Mouse (Mus musculus): ENCODE results near the gene Colgalt2. TPM values are rescaled to one million over a fixed set of nuclear protein-coding genes. Genes with fewer than 3 reads are reported as not detected.

Gene Colgalt2
- polyA plus RNA-seq, 1 experiment: 0.63 TPM

GRCm38 (mm10) chr1:152536416-152537018 lies 136.9 kb downstream of the Colgalt2 start:
- Histone ChIP-seq H3K4me3 (ENCODE audit: low read depth, low read length) (no peak overlapping the region), H3K4me1 (ENCODE audit: control insufficient read depth, insufficient read depth, insufficient read length, low read length) (0 out of 2 replicates have a peak, but pooled peaks cover 2% of the 10 kb centered on the region), H3K27me3 (ENCODE audit: control insufficient read depth, insufficient read depth, low read length) (no peaks in the 10 kb centered on the region), H3K36me3 (ENCODE audit: control insufficient read depth, insufficient read depth, low read length) (no peaks in the 10 kb centered on the region), H3K27ac (ENCODE audit: insufficient read depth, low read depth, low read length) (no peak overlapping the region)
- WGBS: 59% methylated on average over 16 of the region's 16 CpGs
- no peak for TF ChIP-seq CTCF (IDR thresholded peaks at IDR 0.05; ENCODE audit: extremely low read depth, insufficient read length, insufficient replicate concordance, low read depth, low read length)
- no peak for TF ChIP-seq POLR2A (IDR thresholded peaks at IDR 0.05; ENCODE audit: low read depth, low read length)

GRCm38 (mm10) chr1:152537186-152537585 lies 137.6 kb downstream of the Colgalt2 start:
- 92% methylated on average over 13 of the region's 13 CpGs for WGBS
- Histone ChIP-seq H3K4me1 (ENCODE audit: control insufficient read depth, insufficient read depth, insufficient read length, low read length) (0 out of 2 replicates have a peak, but pooled peaks cover 2% of the 10 kb centered on the region), H3K4me3 (ENCODE audit: low read depth, low read length) (no peak overlapping the region), H3K27me3 (ENCODE audit: control insufficient read depth, insufficient read depth, low read length) (no peaks in the 10 kb centered on the region), H3K27ac (ENCODE audit: insufficient read depth, low read depth, low read length) (no peak overlapping the region), H3K36me3 (ENCODE audit: control insufficient read depth, insufficient read depth, low read length) (no peaks in the 10 kb centered on the region)
- no peak for TF ChIP-seq CTCF (IDR thresholded peaks at IDR 0.05; ENCODE audit: extremely low read depth, insufficient read length, insufficient replicate concordance, low read depth, low read length)
- TF ChIP-seq POLR2A (IDR thresholded peaks at IDR 0.05; ENCODE audit: low read depth, low read length): no peak

GRCm38 (mm10) chr1:152538817-152539216 lies 139.2 kb downstream of the Colgalt2 start:
- H3K4me1 ChIP-seq (ENCODE audit: control insufficient read depth, insufficient read depth, insufficient read length, low read length): 0 out of 2 replicates have a peak, but pooled peaks cover 2% of the 10 kb centered on the region
- peaks cover 2% of the 10 kb centered on the region; the same call in 1 of the 2 replicates for H3K36me3 ChIP-seq (ENCODE audit: control insufficient read depth, insufficient read depth, low read length)
- H3K4me3 ChIP-seq (ENCODE audit: low read depth, low read length): no peak overlapping the region
- H3K27me3 ChIP-seq (ENCODE audit: control insufficient read depth, insufficient read depth, low read length): no peaks in the 10 kb centered on the region
- H3K27ac ChIP-seq (ENCODE audit: insufficient read depth, low read depth, low read length): no peak overlapping the region
- TF ChIP-seq POLR2A (IDR thresholded peaks at IDR 0.05; ENCODE audit: low read depth, low read length) (no peak), CTCF (IDR thresholded peaks at IDR 0.05; ENCODE audit: extremely low read depth, insufficient read length, insufficient replicate concordance, low read depth, low read length) (no peak)
- 69% methylated on average over 4 of the region's 4 CpGs for WGBS

GRCm38 (mm10) chr1:152540304-152540887 lies 140.8 kb downstream of the Colgalt2 start:
- H3K4me3 ChIP-seq (ENCODE audit: low read depth, low read length): no peak overlapping the region
- H3K27me3 ChIP-seq (ENCODE audit: control insufficient read depth, insufficient read depth, low read length): no peaks in the 10 kb centered on the region
- peaks cover 2% of the 10 kb centered on the region; the same call in 1 of the 2 replicates for H3K36me3 ChIP-seq (ENCODE audit: control insufficient read depth, insufficient read depth, low read length)
- WGBS: 25% methylated on average over 3 of the region's 3 CpGs
- TF ChIP-seq POLR2A (IDR thresholded peaks at IDR 0.05; ENCODE audit: low read depth, low read length): no peak
- no peak for TF ChIP-seq CTCF (IDR thresholded peaks at IDR 0.05; ENCODE audit: extremely low read depth, insufficient read length, insufficient replicate concordance, low read depth, low read length)
- H3K27ac ChIP-seq (ENCODE audit: insufficient read depth, low read depth, low read length): no peak overlapping the region
- 0 out of 2 replicates have a peak, but pooled peaks cover 2% of the 10 kb centered on the region for H3K4me1 ChIP-seq (ENCODE audit: control insufficient read depth, insufficient read depth, insufficient read length, low read length)

- H3K27ac ChIP-seq (ENCODE audit: insufficient read depth, low read depth, low read length): no peak overlapping the region; the same call in 1 of the 2 replicates
- H3K36me3 ChIP-seq (ENCODE audit: control insufficient read depth, insufficient read depth, low read length): peaks cover 2% of the 10 kb centered on the region; the same call in 1 of the 2 replicates
- no peak overlapping the region for H3K4me3 ChIP-seq (ENCODE audit: low read depth, low read length)
- 0 out of 2 replicates have a peak, but pooled peaks cover 2% of the 10 kb centered on the region for H3K4me1 ChIP-seq (ENCODE audit: control insufficient read depth, insufficient read depth, insufficient read length, low read length)
- no peaks in the 10 kb centered on the region for H3K27me3 ChIP-seq (ENCODE audit: control insufficient read depth, insufficient read depth, low read length)
- TF ChIP-seq POLR2A (IDR thresholded peaks at IDR 0.05; ENCODE audit: low read depth, low read length): no peak
- no peak for TF ChIP-seq CTCF (IDR thresholded peaks at IDR 0.05; ENCODE audit: extremely low read depth, insufficient read length, insufficient replicate concordance, low read depth, low read length)
- 78% methylated on average over 6 of the region's 6 CpGs for WGBS
Observed at GRCm38 (mm10) chr1:152542747-152543378, 143.2 kb downstream of the Colgalt2 start.

GRCm38 (mm10) chr1:152543449-152544159 lies 144.0 kb downstream of the Colgalt2 start:
- Histone ChIP-seq H3K27ac (ENCODE audit: insufficient read depth, low read depth, low read length) (no peak overlapping the region; the same call in 1 of the 2 replicates), H3K36me3 (ENCODE audit: control insufficient read depth, insufficient read depth, low read length) (peaks cover 2% of the 10 kb centered on the region; the same call in 1 of the 2 replicates), H3K27me3 (ENCODE audit: control insufficient read depth, insufficient read depth, low read length) (no peaks in the 10 kb centered on the region), H3K4me3 (ENCODE audit: low read depth, low read length) (no peak overlapping the region), H3K4me1 (ENCODE audit: control insufficient read depth, insufficient read depth, insufficient read length, low read length) (0 out of 2 replicates have a peak, but pooled peaks cover 2% of the 10 kb centered on the region)
- WGBS: 45% methylated on average over 2 of the region's 2 CpGs
- no peak for TF ChIP-seq CTCF (IDR thresholded peaks at IDR 0.05; ENCODE audit: extremely low read depth, insufficient read length, insufficient replicate concordance, low read depth, low read length)
- no peak for TF ChIP-seq POLR2A (IDR thresholded peaks at IDR 0.05; ENCODE audit: low read depth, low read length)

Measured in small intestine, adult 2 months (tissue).